Mouse (Mus musculus): ENCODE data around the gene Gm11564. TPM values are rescaled to one million over a fixed set of nuclear protein-coding genes. Genes with fewer than 3 reads are reported as not detected.

The Gm11564 gene
- total RNA-seq (2023): not detected in 2 replicates

DNA sequence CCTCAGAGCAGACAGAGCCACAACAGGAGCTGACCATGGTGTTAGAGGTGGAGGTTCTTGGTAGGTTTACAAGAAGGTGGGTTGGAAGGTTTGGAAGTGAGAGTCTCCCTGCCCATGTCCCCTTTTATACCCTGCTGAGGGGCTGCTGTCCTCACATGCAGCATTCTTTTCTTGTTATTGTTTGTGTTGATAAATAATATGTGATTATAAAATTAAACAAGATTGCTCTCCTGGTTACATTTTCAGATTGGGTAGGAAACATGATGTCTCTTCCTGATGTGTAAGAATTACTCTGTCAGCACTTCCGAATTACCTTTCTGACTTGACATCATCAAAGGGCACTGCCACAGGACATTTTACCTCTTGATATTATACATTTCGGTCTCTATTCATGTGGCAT is at the start of gene Gm11564:
Gm11564 (minus strand) TSS at position 101 of the 400 bp plus-strand sequence.

DNA sequence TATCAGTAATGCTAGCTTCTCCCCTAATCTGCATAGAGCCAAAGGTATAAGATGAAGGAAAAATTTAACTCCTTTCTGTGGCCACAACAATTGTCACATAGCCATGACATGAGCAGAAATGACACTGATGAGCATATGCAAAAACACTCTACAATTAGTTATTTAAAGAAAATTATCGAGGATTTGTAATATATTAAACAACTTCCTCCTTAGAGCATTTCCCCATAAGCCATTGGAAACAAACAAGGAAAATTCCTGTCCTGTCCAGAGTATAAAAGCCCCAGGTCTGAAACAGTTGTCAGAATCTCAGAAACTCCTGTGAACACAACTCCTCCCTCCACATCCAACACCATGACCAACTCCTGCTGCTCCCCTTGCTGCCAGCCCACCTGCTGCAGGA is 48.7 kb upstream of the Gm11564 start, which contains the start of gene Gm11559:
Gm11559 (plus strand) TSS at position 301 of the 400 bp plus-strand sequence.

DNA sequence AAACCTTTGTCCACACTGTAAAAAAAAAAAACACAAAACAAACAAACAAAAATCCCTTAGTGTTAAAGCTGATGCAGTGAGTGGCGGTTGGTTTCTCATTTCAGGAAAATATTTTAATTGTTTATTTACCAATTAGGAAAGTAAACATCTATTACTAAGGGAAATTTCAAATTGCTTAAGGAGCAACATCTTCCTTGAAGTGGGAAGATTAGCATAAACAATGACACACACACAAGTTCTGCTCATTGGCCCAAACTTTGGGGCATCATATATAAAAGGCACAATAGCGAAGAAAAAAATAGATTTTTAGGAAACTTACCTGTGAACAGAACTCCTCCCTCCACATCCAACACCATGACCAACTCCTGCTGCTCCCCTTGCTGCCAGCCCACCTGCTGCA is 42.2 kb upstream of the Gm11564 start, which contains the start of gene Gm11568:
Gm11568 (plus strand) TSS at position 301 of the 400 bp plus-strand sequence.

DNA sequence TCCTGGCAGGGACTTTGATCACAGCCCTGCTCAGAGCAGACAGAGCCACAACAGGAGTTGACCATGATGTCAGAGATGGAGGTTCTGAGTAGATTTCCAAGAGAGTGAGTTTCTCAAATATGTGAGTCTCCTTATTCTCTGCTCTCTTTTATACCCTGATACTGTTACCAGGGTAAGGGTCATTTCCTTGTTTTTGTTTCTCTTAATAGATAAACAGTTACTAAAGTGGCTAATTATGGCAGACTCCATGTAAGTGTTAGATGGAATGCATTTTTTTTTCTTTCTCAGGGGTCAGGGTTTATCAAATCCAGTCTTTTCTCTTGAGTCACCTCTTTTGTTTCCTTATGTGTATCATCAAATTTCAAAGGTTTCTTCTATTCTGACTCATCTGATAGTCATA is 36.0 kb upstream of the Gm11564 start, which contains the start of gene Krtap4-16:
Krtap4-16 (minus strand) TSS at position 101 of the 400 bp plus-strand sequence.

DNA sequence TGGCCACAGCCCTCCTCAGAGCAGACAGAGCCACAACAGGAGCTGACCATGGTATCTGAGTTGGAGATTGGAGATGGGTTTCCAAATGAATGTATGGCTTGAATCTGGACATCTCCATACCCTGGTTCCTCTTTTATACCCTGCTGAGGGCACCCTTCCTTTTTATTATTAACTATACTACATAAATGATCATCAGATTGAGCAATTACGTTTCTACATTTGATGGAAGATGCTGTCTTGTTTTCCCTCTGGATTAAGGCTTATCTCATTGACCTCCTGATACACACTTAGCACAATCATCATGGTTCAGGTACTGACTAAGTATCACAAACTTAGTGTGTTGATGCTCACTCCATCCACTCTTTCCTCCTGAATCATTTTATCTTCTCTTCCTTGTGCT is 22.5 kb upstream of the Gm11564 start, which contains the start of gene 2300003K06Rik:
2300003K06Rik (minus strand) TSS at position 101 of the 400 bp plus-strand sequence.

DNA sequence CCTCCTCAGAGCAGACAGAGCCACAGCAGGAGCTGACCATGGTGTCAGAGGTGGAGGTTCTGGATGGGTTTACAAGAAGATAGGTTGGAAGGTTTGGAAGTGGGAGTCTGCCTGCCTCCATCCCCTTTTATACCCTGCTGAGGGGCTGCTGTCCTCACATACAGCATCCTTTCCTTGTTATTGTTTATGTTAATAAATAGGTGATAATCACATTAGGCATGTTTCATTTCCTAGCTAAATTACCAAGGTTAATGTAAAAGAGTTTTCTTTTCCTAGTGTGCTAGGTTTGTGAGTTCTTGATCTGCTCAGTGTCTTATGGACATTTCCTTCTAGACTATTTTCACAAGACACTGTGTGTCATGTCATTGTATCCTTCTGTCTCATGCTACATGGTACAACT is 5.7 kb downstream of the Gm11564 start, which contains the start of gene Krtap4-13:
Krtap4-13 (minus strand) TSS at position 101 of the 400 bp plus-strand sequence.

DNA sequence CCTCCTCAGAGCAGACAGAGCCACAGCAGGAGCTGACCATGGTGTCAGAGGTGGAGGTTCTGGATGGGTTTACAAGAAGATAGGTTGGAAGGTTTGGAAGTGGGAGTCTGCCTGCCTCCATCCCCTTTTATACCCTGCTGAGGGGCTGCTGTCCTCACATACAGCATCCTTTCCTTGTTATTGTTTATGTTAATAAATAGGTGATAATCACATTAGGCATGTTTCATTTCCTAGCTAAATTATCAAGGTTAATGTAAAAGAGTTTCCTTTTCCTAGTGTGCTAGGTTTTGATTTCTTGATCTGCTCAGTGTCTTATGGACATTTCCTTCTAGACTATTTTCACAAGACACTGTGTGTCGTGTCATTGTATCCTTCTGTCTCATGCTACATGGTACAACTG is 11.1 kb downstream of the Gm11564 start, which contains the start of gene Gm11554:
Gm11554 (minus strand) TSS at position 101 of the 400 bp plus-strand sequence.

DNA sequence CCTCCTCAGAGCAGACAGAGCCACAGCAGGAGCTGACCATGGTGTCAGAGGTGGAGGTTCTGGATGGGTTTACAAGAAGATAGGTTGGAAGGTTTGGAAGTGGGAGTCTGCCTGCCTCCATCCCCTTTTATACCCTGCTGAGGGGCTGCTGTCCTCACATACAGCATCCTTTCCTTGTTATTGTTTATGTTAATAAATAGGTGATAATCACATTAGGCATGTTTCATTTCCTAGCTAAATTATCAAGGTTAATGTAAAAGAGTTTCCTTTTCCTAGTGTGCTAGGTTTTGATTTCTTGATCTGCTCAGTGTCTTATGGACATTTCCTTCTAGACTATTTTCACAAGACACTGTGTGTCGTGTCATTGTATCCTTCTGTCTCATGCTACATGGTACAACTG is 16.6 kb downstream of the Gm11564 start, which contains the start of gene Gm11569:
Gm11569 (minus strand) TSS at position 101 of the 400 bp plus-strand sequence.

DNA sequence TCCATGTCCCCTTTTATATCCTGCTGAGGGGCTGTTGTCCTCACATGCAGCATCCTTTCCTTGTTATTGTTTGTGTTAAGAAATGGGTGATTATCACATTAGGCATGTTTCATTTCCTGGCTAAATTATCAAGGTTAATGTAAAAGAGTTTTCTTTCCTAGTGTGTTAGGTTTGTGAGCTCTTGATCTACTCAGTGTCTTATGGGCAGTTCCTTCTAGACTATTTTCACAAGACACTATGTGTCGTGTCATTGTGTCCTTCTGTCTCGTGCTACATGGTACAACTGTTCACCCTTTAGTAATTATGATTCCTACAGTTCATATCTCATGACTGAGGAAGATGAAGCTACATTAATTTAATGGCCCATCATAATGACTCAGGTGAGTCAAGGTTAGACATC is 22.1 kb downstream of the Gm11564 start, which contains the start of gene Gm11596:
Gm11596 (minus strand) TSS at position 101 of the 400 bp plus-strand sequence.

DNA sequence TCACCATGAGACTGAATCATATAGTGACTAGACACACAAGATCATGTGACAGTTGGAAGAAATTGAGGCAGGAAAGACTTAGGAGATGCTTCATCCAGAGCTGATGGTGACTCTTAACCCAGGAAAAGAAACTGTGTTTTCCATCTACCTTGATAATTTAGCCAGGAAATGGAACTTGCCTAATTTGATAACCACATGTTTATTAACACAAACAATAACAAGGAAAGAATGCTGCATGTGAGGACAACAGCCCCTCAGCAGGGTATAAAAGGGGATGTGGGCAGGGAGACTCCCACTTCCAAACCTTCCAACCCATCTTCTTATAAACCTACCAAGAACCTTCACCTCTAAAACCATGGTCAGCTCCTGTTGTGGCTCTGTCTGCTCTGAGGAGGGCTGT is 30.6 kb downstream of the Gm11564 start, which contains the start of gene Krtap4-9:
Krtap4-9 (plus strand) TSS at position 301 of the 400 bp plus-strand sequence.

DNA sequence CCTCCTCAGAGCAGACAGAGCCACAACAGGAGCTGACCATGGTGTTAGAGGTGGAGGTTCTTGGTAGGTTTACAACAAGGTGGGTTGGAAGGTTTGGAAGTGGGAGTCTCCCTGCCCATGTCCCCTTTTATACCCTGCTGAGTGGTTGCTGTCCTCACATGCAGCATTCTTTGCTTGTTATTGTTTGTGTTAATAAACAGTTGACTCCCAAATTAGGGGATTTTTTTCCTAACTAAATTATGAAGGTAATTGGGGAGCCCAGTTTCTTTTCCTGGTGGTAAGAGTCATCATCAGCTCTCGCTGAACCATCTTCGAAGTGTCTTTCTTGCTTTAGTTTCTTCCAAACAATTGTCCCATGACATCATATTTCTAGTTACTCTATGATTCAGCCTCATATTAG is 34.9 kb downstream of the Gm11564 start, which contains the start of gene Krtap4-8:
Krtap4-8 (minus strand) TSS at position 101 of the 400 bp plus-strand sequence.

DNA sequence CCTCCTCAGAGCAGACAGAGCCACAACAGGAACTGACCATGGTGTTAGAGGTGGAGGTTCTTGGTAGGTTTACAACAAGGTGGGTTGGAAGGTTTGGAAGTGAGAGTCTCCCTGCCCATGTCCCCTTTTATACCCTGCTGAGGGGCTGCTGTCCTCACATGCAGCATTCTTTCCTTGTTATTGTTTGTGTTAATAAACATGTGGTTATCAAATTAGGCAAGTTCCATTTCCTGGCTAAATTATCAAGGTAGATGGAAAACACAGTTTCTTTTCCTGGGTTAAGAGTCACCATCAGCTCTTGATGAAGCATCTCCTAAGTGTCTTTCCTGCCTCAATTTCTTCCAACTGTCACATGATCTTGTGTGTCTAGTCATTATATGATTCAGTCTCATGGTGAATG is 42.7 kb downstream of the Gm11564 start, which contains the start of gene Gm11595:
Gm11595 (minus strand) TSS at position 101 of the 400 bp plus-strand sequence.

Other genes with a start within 250 kb of the Gm11564 start
- gene Krtap3-1, start 249.0 kb downstream of the Gm11564 start, total RNA-seq (2023): not detected in 2 replicates
- not detected in 2 replicates for gene Krtap1-5, start 234.7 kb downstream of the Gm11564 start, total RNA-seq (2023)
- not detected in 2 replicates for gene Krtap1-4, start 232.0 kb downstream of the Gm11564 start, total RNA-seq (2023)
- gene Krtap1-3, start 224.3 kb downstream of the Gm11564 start, total RNA-seq (2023): not detected in 2 replicates
- gene Krtap9-3, start 217.6 kb downstream of the Gm11564 start, total RNA-seq (2023): not detected in 2 replicates
- gene Gm11938, start 212.4 kb downstream of the Gm11564 start, total RNA-seq (2023): not detected in 2 replicates
- not detected in 2 replicates for gene Gm11937, start 205.5 kb downstream of the Gm11564 start, total RNA-seq (2023)
- gene Krtap2-4, start 200.8 kb downstream of the Gm11564 start, total RNA-seq (2023): not detected in 2 replicates
- gene Gm11562, start 195.2 kb downstream of the Gm11564 start, total RNA-seq (2023): not detected in 2 replicates
- gene Krtap4-1, start 187.4 kb downstream of the Gm11564 start, total RNA-seq (2023): not detected in 2 replicates
- not detected in 2 replicates for gene Krtap4-2, start 180.6 kb downstream of the Gm11564 start, total RNA-seq (2023)
- gene Krtap4-7, start 171.6 kb downstream of the Gm11564 start, total RNA-seq (2023): not detected in 2 replicates
- gene Gm11555, start 165.4 kb downstream of the Gm11564 start, total RNA-seq (2023): not detected in 2 replicates
- gene Gm11563, start 156.7 kb downstream of the Gm11564 start, total RNA-seq (2023): not detected in 2 replicates
- gene Krtap4-6, start 149.7 kb downstream of the Gm11564 start, total RNA-seq (2023): not detected in 2 replicates
- not detected in 2 replicates for gene Gm14190, start 124.9 kb downstream of the Gm11564 start, total RNA-seq (2023)
- not detected in 2 replicates for gene Gm14180, start 81.4 kb downstream of the Gm11564 start, total RNA-seq (2023)
- gene Gm11595, start 42.8 kb downstream of the Gm11564 start, total RNA-seq (2023): not detected in 2 replicates
- not detected in 2 replicates for gene Krtap4-8, start 35.0 kb downstream of the Gm11564 start, total RNA-seq (2023)
- not detected in 2 replicates for gene Krtap4-9, start 30.5 kb downstream of the Gm11564 start, total RNA-seq (2023)
- not detected in 2 replicates for gene Gm11596, start 22.2 kb downstream of the Gm11564 start, total RNA-seq (2023)
- gene Gm11569, start 16.7 kb downstream of the Gm11564 start, total RNA-seq (2023): not detected in 2 replicates
- gene Gm11554, start 11.2 kb downstream of the Gm11564 start, total RNA-seq (2023): not detected in 2 replicates
- gene Krtap4-13, start 5.8 kb downstream of the Gm11564 start, total RNA-seq (2023): not detected in 2 replicates
- gene 2300003K06Rik, start 22.4 kb upstream of the Gm11564 start, total RNA-seq (2023): not detected in 2 replicates
- not detected in 2 replicates for gene Krtap4-16, start 35.9 kb upstream of the Gm11564 start, total RNA-seq (2023)
- not detected in 2 replicates for gene Gm11568, start 42.3 kb upstream of the Gm11564 start, total RNA-seq (2023)
- not detected in 2 replicates for gene Gm11559, start 48.8 kb upstream of the Gm11564 start, total RNA-seq (2023)
- gene Krtap9-1, start 57.7 kb upstream of the Gm11564 start, total RNA-seq (2023): not detected in 2 replicates
- not detected in 2 replicates for gene Gm11567, start 63.5 kb upstream of the Gm11564 start, total RNA-seq (2023)
- not detected in 2 replicates for gene Krtap31-1, start 92.3 kb upstream of the Gm11564 start, total RNA-seq (2023)
- not detected in 2 replicates for gene Gm11565, start 99.1 kb upstream of the Gm11564 start, total RNA-seq (2023)
- not detected in 2 replicates for gene Krtap31-2, start 120.6 kb upstream of the Gm11564 start, total RNA-seq (2023)
- not detected in 2 replicates for gene Krtap9-5, start 132.8 kb upstream of the Gm11564 start, total RNA-seq (2023)
- not detected in 2 replicates for gene Krtap29-1, start 163.4 kb upstream of the Gm11564 start, total RNA-seq (2023)
- gene Krtap16-1, start 170.9 kb upstream of the Gm11564 start, total RNA-seq (2023): not detected in 2 replicates
- not detected in 2 replicates for gene Krtap17-1, start 178.3 kb upstream of the Gm11564 start, total RNA-seq (2023)
- gene Krt33a, start 200.5 kb upstream of the Gm11564 start, total RNA-seq (2023): not detected in 2 replicates
- gene Krt33b, start 214.2 kb upstream of the Gm11564 start, total RNA-seq (2023): not detected in 2 replicates
- not detected in 2 replicates for gene Krt34, start 225.9 kb upstream of the Gm11564 start, total RNA-seq (2023)
- not detected in 2 replicates for gene Krt31, start 234.9 kb upstream of the Gm11564 start, total RNA-seq (2023)